Mouse (Mus musculus) monocyte, adult 2 months (primary cell): Measurements from ENCODE around the gene Adamts9.

Experiments
- DNase-seq, 2 experiments: peaks; one replicate each; pipeline ENCODE4 v3.0.0; 2022; ENCODE audit warnings: low spot score in 2 of 2, low read depth in 1 of 2

Adamts9 gene

DNA sequence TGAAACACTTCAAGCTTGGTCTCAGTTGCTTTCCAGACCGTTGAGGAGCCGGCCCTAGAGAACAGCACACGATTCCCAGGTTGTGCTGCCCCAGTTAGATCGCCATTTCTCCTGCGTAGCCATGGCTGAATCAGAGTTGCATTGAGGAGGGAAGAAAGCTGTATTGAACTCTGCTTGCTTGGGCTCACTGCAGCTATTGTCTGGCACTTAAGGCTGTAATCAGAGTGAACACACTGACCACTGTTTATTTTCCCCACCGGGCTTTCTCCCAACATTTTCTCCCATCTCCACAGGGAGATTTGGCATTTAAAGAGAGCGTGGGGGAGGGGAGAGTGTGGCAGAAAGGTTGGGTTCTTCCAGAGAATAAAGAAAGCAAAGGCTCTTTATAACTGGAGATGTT is 214.8 kb downstream of the Adamts9 start:
- no peak for DNase-seq

DNA sequence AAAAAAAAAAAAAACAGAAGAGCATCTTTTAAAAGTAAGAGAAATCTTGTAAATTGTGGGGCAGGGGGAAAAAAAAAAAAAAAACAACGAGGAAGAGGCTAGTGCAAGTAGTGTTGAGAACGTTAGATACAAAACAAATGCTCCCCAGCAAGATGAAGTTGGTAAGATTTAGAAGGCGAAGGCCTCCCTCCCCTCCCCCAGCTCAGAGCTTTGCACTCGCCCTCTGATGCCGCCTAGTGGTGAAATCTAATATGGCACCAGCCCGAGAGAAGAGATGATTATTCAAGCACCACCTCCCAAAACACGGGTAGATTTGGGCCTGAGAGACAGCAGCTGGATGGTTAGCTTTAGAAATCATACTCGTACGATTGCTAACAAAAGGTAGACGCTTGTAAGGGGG is 215.2 kb downstream of the Adamts9 start:
- no peak for DNase-seq

DNA sequence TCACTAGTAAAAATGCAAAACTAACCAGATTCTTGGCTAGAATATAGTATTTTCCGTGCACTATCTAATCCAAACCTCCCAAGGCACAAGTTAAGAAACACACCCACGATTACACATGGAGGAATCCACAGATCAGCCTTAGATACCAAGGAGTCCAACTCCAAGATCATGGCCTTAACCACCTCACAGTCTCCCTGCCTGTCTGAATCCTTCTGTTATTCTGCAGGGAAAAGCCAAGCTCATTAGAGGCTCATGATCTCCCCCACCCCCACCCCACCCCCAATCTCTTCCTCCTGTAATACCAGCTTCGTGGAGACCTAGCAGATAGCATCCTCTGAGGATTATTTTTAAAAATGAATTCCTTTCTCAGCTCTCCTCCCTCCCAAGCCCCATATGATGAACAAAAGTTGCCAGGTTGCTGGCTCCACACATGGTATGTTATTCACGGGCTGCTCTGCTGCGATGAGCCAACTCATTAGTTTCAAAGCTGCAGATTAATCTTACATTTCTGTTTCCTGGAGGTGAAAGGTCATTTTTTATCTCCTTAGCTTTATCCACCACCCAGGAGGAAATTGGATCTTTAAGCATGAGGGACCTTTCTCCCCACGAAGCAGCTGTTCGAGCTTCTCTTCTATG is 215.8 kb downstream of the Adamts9 start:
- no peak for DNase-seq

DNA sequence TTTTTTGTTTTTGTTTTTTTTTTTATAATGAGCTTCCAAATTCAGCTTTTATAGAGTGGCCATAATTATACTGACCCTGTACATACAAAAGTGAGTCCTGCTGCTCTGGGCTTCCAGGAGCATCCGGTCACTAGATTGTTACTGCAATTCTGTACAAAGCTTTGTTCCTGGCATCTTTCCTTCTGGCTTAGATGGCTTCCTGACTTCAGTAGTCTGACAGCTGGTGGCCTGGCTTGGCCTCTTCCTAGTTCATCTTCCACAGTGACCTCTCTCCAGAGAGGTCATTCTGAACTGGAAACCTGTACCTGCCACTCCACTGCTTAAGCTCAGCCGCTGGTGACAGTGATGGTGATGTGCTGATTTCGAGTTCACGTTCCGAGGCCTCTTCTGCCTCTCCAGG is 217.2 kb downstream of the Adamts9 start:
- no peak for DNase-seq

DNA sequence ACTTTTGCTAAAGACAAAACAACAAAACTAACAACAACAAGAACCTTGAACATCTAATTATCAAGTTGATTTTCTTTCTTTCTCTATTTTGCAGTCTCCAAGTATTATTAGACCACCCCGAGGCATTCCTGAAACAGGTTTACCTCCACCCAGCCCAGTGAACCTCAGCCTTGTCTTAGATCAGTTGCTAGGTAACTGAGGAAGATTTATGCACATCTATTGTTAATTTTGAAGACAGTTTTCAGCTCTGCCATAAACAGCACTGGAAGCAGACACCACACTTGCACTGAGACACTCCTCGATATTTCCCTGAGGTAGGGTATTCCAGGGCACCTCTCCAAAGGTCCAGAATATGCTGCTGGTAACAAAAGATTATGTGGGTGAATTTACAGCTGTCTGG is 218.9 kb downstream of the Adamts9 start:
- DNase-seq = no peak
